ENCODE assay signal across 17 mouse cellular contexts in genomic region chr10:128298702-128299171, GRCm38 (mm10). TPM values are rescaled to one million over a fixed set of nuclear protein-coding genes. Genes with fewer than 3 reads are reported as not detected.
A peak's percentile ranks its signal among the peaks of the same experiment; 100 is the strongest.
DNase-seq lines count a peak whose midpoint lies in the region; ATAC-seq and TF ChIP-seq lines count a peak whose summit lies in the region.
"Had no signal": no experiment of that assay in that cellular context is flagged by ENCODE, and none has a peak within 500 bp of the region (broad histone marks: within the 10 kb centered on the region; RNA-seq: fewer than 3 reads in every experiment).

Gene Il23a (minus strand): TSS chr10:128298752.

- no peak for DNase-seq in heart, postnatal 14 days
- no peak for DNase-seq in lung, embryonic 14.5 days
- DNase-seq in lung, postnatal 4 days = no peak
- DNase-seq in right cerebral cortex, adult 18-20 months = no peak
- DNase-seq: adrenal gland, postnatal 36 days; cerebellum, adult 9-11 months; gastrocnemius, postnatal 25 days; lung, adult 18-20 months; right cerebral cortex, postnatal 4 days; thymus, postnatal 36 days had no signal

- peak within 1 kb of the TSS; percentile 68 for H3K9ac ChIP-seq in heart, embryonic 13.5 days
- peak within 1 kb of the TSS; percentile 26 for H3K9ac ChIP-seq in lung, embryonic 14.5 days
- H3K9ac ChIP-seq: forebrain, embryonic 12.5 days; stomach, embryonic 15.5 days had no signal

- intact Hi-C loops in heart, postnatal 14 days (cut with DNase I) = no loop called here

- no peak for TF ChIP-seq POLR2A in bone marrow, adult 2 months (IDR thresholded peaks at IDR 0.05; ENCODE audit: borderline replicate concordance, control insufficient read depth, low read depth, low read length)

- peak within 1 kb of the TSS; percentile 11; the same call in 1 of the 2 replicates for H3K4me3 ChIP-seq in heart, embryonic 13.5 days
- no peak within 1 kb of the TSS for H3K4me3 ChIP-seq in lung, embryonic 14.5 days (ENCODE audit: low read depth, low read length)
- no peak within 1 kb of the TSS for H3K4me3 ChIP-seq in bone marrow, adult 2 months (replicated peaks; ENCODE audit: control insufficient read depth, low read depth, low read length)
- H3K4me3 ChIP-seq: forebrain, embryonic 12.5 days; stomach, embryonic 15.5 days had no signal

- TF ChIP-seq CTCF in lung, embryonic 14.5 days (IDR thresholded peaks at IDR 0.05; ENCODE audit: low read depth) = no peak
- no peak for TF ChIP-seq CTCF in bone marrow, adult 2 months (IDR thresholded peaks at IDR 0.05; ENCODE audit: control insufficient read depth, insufficient read depth, low read length)

- H3K36me3 ChIP-seq in heart, embryonic 13.5 days = no peaks in the 10 kb centered on the region
- H3K36me3 ChIP-seq in lung, embryonic 14.5 days (ENCODE audit: insufficient read depth) = no peaks in the 10 kb centered on the region
- H3K36me3 ChIP-seq: forebrain, embryonic 12.5 days; stomach, embryonic 15.5 days had no signal

- peak within 1 kb of the TSS; percentile 54 for H3K4me2 ChIP-seq in heart, embryonic 13.5 days
- peak within 1 kb of the TSS; percentile 15; the same call in 1 of the 2 replicates for H3K4me2 ChIP-seq in lung, embryonic 14.5 days
- H3K4me2 ChIP-seq: forebrain, embryonic 12.5 days; stomach, embryonic 15.5 days had no signal

- no peaks in the 10 kb centered on the region for H3K9me3 ChIP-seq in heart, embryonic 13.5 days
- no peaks in the 10 kb centered on the region for H3K9me3 ChIP-seq in lung, embryonic 14.5 days (ENCODE audit: low read depth, low read length)
- H3K9me3 ChIP-seq: forebrain, embryonic 12.5 days; stomach, embryonic 15.5 days had no signal

- no peak for ATAC-seq in heart, embryonic 13.5 days (ENCODE audit: extremely low read depth, insufficient number of reproducible peaks, low FRiP score, low TSS enrichment)
- ATAC-seq in lung, embryonic 14.5 days (ENCODE audit: insufficient read depth) = no peak
- ATAC-seq in megakaryocyte progenitor cell, adult 5-6 weeks (replicated peaks; ENCODE audit: poor library complexity) = peak; percentile 9
- ATAC-seq: midbrain, embryonic 16.5 days had no signal

- 68% methylated on average over 11 of the region's 11 CpGs for WGBS in heart, embryonic 13.5 days
- 73% methylated on average over 11 of the region's 11 CpGs for WGBS in lung, embryonic 14.5 days
- WGBS in bone marrow, adult 2 months = 51% methylated on average over 11 of the region's 11 CpGs

- peak within 1 kb of the TSS; percentile 86 for H3K27ac ChIP-seq in heart, embryonic 13.5 days (replicated peaks)
- H3K27ac ChIP-seq in lung, embryonic 14.5 days (ENCODE audit: low read depth) = peak within 1 kb of the TSS; percentile 65; the same call in 1 of the 2 replicates
- H3K27ac ChIP-seq in bone marrow, adult 2 months (ENCODE audit: control insufficient read depth, insufficient read depth, low read depth, low read length, poor library complexity) = peak within 1 kb of the TSS; percentile 44
- H3K27ac ChIP-seq: forebrain, embryonic 12.5 days; stomach, embryonic 15.5 days had no signal

- peaks cover 31% of the 10 kb centered on the region for H3K4me1 ChIP-seq in heart, embryonic 13.5 days
- peaks cover 4% of the 10 kb centered on the region; the same call in 1 of the 2 replicates for H3K4me1 ChIP-seq in lung, embryonic 14.5 days (ENCODE audit: insufficient read depth)
- H3K4me1 ChIP-seq in bone marrow, adult 2 months (ENCODE audit: control insufficient read depth, insufficient read depth, low read length) = peaks cover 3% of the 10 kb centered on the region; the same call in 1 of the 2 replicates

- H3K27me3 ChIP-seq in heart, embryonic 13.5 days (replicated peaks) = no peaks in the 10 kb centered on the region
- no peaks in the 10 kb centered on the region for H3K27me3 ChIP-seq in lung, embryonic 14.5 days (ENCODE audit: insufficient read depth, low read length)
- H3K27me3 ChIP-seq: stomach, embryonic 15.5 days had no signal

RNA-seq across cellular contexts. Expression of gene Il23a, which starts in this region (rescaled TPM):
- 1.8 and 2.6 TPM in 2 replicates for polyA plus RNA-seq in heart, embryonic 13.5 days (2015; fragmentation: Nextera tagmentation; extraction: Ambion mirVana)
- total RNA-seq in heart, postnatal 14 days (2021) = under 1 TPM; 0.22 to 0.26 TPM
- 0.17 and 0.41 TPM in 2 replicates for polyA plus RNA-seq in lung, embryonic 14.5 days (2014; fragmentation: Nextera tagmentation; extraction: Ambion mirVana)
- polyA plus RNA-seq in bone marrow, adult 2 months (2011; ENCODE audit: insufficient read depth, insufficient read length, low replicate concordance, missing spikeins) = 1.5 and 2.1 TPM in 2 replicates
- 0.22 and 0.27 TPM in 2 replicates for total RNA-seq in megakaryocyte progenitor cell, adult 5-6 weeks (2015)
- 0.25 TPM in 1 of 2 replicates, not detected in the other for total RNA-seq in megakaryocyte progenitor cell, adult 5-6 weeks (2017)
- total RNA-seq: adrenal gland, postnatal 36 days; gastrocnemius, postnatal 25 days had no signal
- polyA plus RNA-seq: embryonic facial prominence, embryonic 11.5 days; forebrain, embryonic 12.5 days had no signal

Comparison
In these comparisons a context has a peak if more than half of its experiments do, and no peak if none do; other contexts are left out.
1. Peak in ATAC-seq in megakaryocyte progenitor cell, adult 5-6 weeks; RNA of the gene not detected or under 1 TPM.